Mouse (Mus musculus): ENCODE data around the gene Gp1bb. TPM values are rescaled to one million over a fixed set of nuclear protein-coding genes. Genes with fewer than 3 reads are reported as not detected.

Gene Gp1bb
- polyA plus RNA-seq, 1 experiment from 2014 or later, result 12.7 TPM

DNA sequence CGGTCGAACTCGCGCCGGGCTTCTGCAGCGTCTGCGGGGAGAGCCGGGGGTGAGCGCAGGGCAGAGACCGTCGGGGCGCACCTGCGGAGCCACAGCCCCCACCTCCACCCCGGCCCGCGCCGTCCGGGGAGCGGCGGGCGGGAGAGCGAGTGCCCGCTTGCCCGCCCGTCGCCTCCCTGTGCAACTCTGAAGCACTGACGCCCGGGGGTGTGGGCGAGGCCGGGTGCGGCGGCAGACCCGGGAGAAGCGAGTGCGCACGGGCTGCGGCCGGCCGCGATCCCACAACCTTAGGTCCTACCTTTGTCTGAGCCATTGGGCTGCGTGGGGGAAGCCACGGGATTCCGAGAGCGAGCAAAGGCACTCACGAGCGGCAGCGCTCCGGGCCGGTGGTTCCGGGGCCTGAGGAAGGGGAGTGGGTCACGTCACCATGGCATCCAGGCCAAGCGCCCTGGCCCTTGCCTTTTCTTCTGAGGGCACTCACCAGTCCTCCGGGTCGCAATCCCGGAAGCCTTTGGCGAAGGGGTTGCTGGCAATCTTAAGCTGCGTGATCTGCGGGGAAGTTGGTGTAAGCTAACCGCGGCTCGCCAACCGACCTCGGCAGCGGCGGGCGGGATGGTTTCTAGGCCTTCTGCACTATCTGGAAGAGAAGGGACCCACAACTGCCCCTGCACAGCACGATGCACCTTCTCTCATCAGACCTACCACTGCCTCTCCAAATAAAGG, 39.6 kb downstream of the Gp1bb start:
- peak overlapping the region; percentile 31 for H3K4me3 ChIP-seq
- peaks cover 96% of the 10 kb centered on the region for H3K27me3 ChIP-seq (replicated peaks)
- H3K4me2 ChIP-seq (replicated peaks), result peak overlapping the region; percentile 59
- 0 out of 2 replicates have a peak overlapping the region, but pooled peaks have one; percentile 38 for H3K9ac ChIP-seq
- H3K9me3 ChIP-seq, result no peaks in the 10 kb centered on the region
- WGBS, result under 1% methylated on average over 67 of the region's 67 CpGs
- H3K36me3 ChIP-seq, result no peaks in the 10 kb centered on the region
- ATAC-seq (ENCODE audit: low FRiP score, low read depth), result 0 out of 2 replicates have a peak, but pooled peaks have one; percentile 15
- H3K4me1 ChIP-seq, result peaks cover 25% of the 10 kb centered on the region
- no peak overlapping the region for H3K27ac ChIP-seq

DNA sequence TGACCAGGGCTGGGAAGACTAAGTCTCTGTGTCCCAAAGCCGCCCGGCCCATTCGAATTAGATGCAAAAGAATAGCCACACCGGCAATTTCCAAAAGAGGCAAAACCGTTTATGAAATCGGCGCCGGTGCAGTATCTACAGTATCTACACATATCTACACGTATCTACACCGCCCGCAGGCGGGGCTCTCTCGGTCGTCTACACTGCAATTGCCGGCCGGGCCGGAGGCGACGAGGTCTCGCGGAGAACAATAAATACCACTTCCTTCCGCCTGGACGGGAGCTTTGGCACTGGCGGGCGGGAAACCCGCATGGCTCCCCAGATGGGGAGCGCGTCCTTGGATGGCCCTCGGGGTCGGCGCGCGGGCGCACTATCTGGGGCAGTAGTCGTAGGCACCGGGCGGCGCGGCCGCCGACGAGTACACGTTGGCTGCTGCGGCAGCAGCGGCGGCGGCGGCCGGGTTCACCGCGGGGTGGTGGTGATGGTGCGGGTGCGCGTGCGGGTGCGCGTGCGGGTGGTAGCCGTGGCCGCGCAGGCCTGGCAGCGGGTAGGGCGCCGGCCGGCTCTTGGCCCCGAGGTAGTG, 40.5 kb downstream of the Gp1bb start:
- no peak for ATAC-seq (ENCODE audit: low FRiP score, low read depth)
- H3K27ac ChIP-seq, result no peak overlapping the region
- H3K4me3 ChIP-seq, result peak overlapping the region; percentile 31
- H3K4me2 ChIP-seq (replicated peaks), result peak overlapping the region; percentile 59
- 0 out of 2 replicates have a peak overlapping the region, but pooled peaks have one; percentile 38 for H3K9ac ChIP-seq
- under 1% methylated on average over 66 of the region's 66 CpGs for WGBS
- peaks cover 92% of the 10 kb centered on the region for H3K27me3 ChIP-seq (replicated peaks)
- H3K4me1 ChIP-seq, result peaks cover 23% of the 10 kb centered on the region
- no peaks in the 10 kb centered on the region for H3K9me3 ChIP-seq
- no peaks in the 10 kb centered on the region for H3K36me3 ChIP-seq

- H3K4me2 ChIP-seq (replicated peaks), result peak overlapping the region; percentile 59
- H3K36me3 ChIP-seq, result no peaks in the 10 kb centered on the region
Observed at GRCm38 (mm10) chr16:18581050-18581622, 41.1 kb downstream of the Gp1bb start.

DNA sequence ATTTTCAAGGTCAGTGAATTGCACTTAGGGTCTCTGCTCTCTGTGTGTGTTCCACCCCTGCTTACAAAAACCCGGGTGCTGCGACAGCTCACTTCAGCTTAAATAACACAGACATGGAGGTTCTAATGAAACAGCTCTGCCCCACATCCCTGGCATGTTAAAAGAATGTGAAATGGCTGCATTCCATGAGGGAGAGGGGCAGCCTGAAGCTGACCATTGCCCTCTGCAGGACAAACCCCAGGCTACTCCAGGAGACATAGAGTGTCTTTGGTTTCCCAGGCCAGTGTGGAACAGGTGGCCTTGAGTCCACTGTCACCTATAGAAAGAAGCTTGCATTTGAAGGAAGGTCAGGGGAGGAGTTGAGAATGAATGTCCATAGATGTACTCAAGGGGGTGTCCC, 41.8 kb downstream of the Gp1bb start:
- peaks cover 80% of the 10 kb centered on the region for H3K27me3 ChIP-seq (replicated peaks)
- no peak for ATAC-seq (ENCODE audit: low FRiP score, low read depth)
- H3K4me3 ChIP-seq, result no peak overlapping the region
- H3K36me3 ChIP-seq, result no peaks in the 10 kb centered on the region
- H3K27ac ChIP-seq, result no peak overlapping the region
- H3K9ac ChIP-seq, result no peak overlapping the region
- H3K4me1 ChIP-seq, result peaks cover 17% of the 10 kb centered on the region
- 25% methylated on average over 2 of the region's 2 CpGs for WGBS
- H3K4me2 ChIP-seq (replicated peaks), result no peak overlapping the region
- no peaks in the 10 kb centered on the region for H3K9me3 ChIP-seq

More at GRCm38 (mm10) chr16:18581050-18581622, 41.1 kb downstream of the Gp1bb start:
- no peak overlapping the region for H3K27ac ChIP-seq
- peaks cover 88% of the 10 kb centered on the region for H3K27me3 ChIP-seq (replicated peaks)
- no peaks in the 10 kb centered on the region for H3K9me3 ChIP-seq
- WGBS, result 1% methylated on average over 21 of the region's 21 CpGs
- no peak overlapping the region for H3K9ac ChIP-seq
- 0 out of 2 replicates have a peak overlapping the region, but pooled peaks have one; percentile 31 for H3K4me3 ChIP-seq
- peaks cover 17% of the 10 kb centered on the region for H3K4me1 ChIP-seq
- ATAC-seq (ENCODE audit: low FRiP score, low read depth), result no peak

DNA sequence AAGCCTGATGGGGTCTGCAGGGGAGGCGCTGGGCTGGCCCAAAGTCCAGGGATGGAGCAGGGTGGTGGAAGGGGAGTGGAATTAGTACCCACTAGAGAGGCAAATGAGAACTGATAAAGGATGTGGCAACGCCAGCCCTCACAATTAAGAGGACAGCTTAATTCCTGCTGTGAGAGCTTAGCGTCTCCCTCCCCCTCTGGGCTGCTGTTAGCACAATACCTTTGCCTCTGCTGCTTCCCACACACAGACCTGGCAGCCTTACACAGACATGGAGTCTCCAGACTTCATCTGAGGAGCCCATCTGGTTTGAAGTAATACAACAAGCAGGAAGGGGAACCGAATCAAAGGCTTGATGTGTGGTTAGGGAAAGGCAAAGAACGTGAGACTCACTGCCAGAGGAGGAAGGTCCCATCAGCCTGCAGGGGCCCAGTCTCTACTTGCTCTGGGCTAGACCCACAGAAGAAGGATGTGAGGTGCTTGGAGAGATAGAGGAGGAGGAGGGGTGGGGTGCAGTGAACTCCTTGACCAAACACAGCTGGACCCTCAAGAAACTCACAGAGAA, 44.5 kb downstream of the Gp1bb start:
- H3K4me3 ChIP-seq, result no peak overlapping the region
- ATAC-seq (ENCODE audit: low FRiP score, low read depth), result no peak
- no peak overlapping the region for H3K4me2 ChIP-seq (replicated peaks)
- WGBS, result 14% methylated on average over 5 of the region's 5 CpGs
- no peaks in the 10 kb centered on the region for H3K9me3 ChIP-seq
- H3K4me1 ChIP-seq, result peaks cover 16% of the 10 kb centered on the region
- H3K9ac ChIP-seq, result no peak overlapping the region
- no peak overlapping the region for H3K27ac ChIP-seq
- H3K36me3 ChIP-seq, result no peaks in the 10 kb centered on the region
- peaks cover 53% of the 10 kb centered on the region for H3K27me3 ChIP-seq (replicated peaks)

- H3K27me3 ChIP-seq (replicated peaks), result peaks cover 47% of the 10 kb centered on the region
Observed at GRCm38 (mm10) chr16:18577071-18577470, 45.1 kb downstream of the Gp1bb start.

DNA sequence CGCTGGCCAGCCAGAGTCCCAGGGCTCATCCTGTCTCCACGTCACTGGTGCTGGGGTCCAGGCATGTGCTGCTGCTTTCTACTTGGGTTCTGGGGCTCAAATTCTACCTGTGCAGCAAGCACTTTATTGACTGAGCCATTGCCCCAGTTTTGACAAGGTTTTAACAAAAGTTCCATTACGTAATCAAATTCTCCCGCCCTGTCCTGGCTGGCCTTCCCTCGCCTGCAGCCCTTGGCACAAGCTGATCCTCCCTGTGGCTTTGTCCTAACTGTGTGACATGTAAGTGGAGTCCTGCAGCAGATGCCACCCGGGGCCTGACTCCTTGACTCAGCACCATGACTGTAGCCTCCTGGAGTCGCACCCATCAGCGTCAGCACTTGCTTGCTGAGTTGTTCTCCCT, 48.0 kb downstream of the Gp1bb start:
- Histone ChIP-seq H3K4me3 (no peak overlapping the region), H3K4me1 (no peaks in the 10 kb centered on the region)

More at GRCm38 (mm10) chr16:18577071-18577470, 45.1 kb downstream of the Gp1bb start:
- no peaks in the 10 kb centered on the region for H3K9me3 ChIP-seq
- ATAC-seq (ENCODE audit: low FRiP score, low read depth), result no peak
- H3K4me3 ChIP-seq, result no peak overlapping the region
- no peak overlapping the region for H3K9ac ChIP-seq
- WGBS, result 48% methylated on average over 3 of the region's 3 CpGs
- H3K4me1 ChIP-seq, result peaks cover 10% of the 10 kb centered on the region
- no peaks in the 10 kb centered on the region for H3K36me3 ChIP-seq
- no peak overlapping the region for H3K4me2 ChIP-seq (replicated peaks)
- no peak overlapping the region for H3K27ac ChIP-seq

More for the DNA sequence above, 48.0 kb downstream of the Gp1bb start:
- no peak overlapping the region for H3K27ac ChIP-seq
- no peak overlapping the region for H3K9ac ChIP-seq
- ATAC-seq (ENCODE audit: low FRiP score, low read depth), result no peak
- no peak overlapping the region for H3K4me2 ChIP-seq (replicated peaks)
- no peaks in the 10 kb centered on the region for H3K9me3 ChIP-seq
- WGBS, result 78% methylated on average over 8 of the region's 8 CpGs
- peaks cover 18% of the 10 kb centered on the region for H3K27me3 ChIP-seq (replicated peaks)
- H3K36me3 ChIP-seq, result no peaks in the 10 kb centered on the region

Other genes with a start within 250 kb of the Gp1bb start
- gene Txnrd2, start 196.0 kb downstream of the Gp1bb start, polyA plus RNA-seq (2016; fragmentation: Nextera tagmentation; extraction: Ambion mirVana), result 20.5 and 24.8 TPM in 2 replicates
- 68.6 and 70.9 TPM in 2 replicates for gene Comt, start 195.6 kb downstream of the Gp1bb start, polyA plus RNA-seq (2016; fragmentation: Nextera tagmentation; extraction: Ambion mirVana)
- 11.2 and 12.9 TPM in 2 replicates for gene Gnb1l, start 123.7 kb downstream of the Gp1bb start, polyA plus RNA-seq (2016; fragmentation: Nextera tagmentation; extraction: Ambion mirVana)
- 1.7 and 2.2 TPM in 2 replicates for gene Rtl10, start 123.5 kb downstream of the Gp1bb start, polyA plus RNA-seq (2016; fragmentation: Nextera tagmentation; extraction: Ambion mirVana)
- gene Tbx1, start 31.7 kb downstream of the Gp1bb start, polyA plus RNA-seq (2016; fragmentation: Nextera tagmentation; extraction: Ambion mirVana), result 5.5 and 7.2 TPM in 2 replicates
- gene Gm49601, start 4.0 kb upstream of the Gp1bb start, polyA plus RNA-seq (2016; fragmentation: Nextera tagmentation; extraction: Ambion mirVana), result 11.8 and 12.1 TPM in 2 replicates
- gene Sept5, start 7.6 kb upstream of the Gp1bb start, polyA plus RNA-seq (2016; fragmentation: Nextera tagmentation; extraction: Ambion mirVana), result 117 and 125 TPM in 2 replicates
- gene Cldn5, start 154.4 kb upstream of the Gp1bb start, polyA plus RNA-seq (2016; fragmentation: Nextera tagmentation; extraction: Ambion mirVana), result 54.4 and 57.5 TPM in 2 replicates
- gene Ufd1, start 189.4 kb upstream of the Gp1bb start, polyA plus RNA-seq (2016; fragmentation: Nextera tagmentation; extraction: Ambion mirVana), result 107 and 111 TPM in 2 replicates
- gene Cdc45, start 189.6 kb upstream of the Gp1bb start, polyA plus RNA-seq (2016; fragmentation: Nextera tagmentation; extraction: Ambion mirVana), result 29.8 and 31.4 TPM in 2 replicates
- gene 2510002D24Rik, start 214.2 kb upstream of the Gp1bb start, polyA plus RNA-seq (2016; fragmentation: Nextera tagmentation; extraction: Ambion mirVana), result 25.5 and 27.0 TPM in 2 replicates
- 0.23 TPM in 1 of 2 replicates, not detected in the other for gene Gm28539, start 214.2 kb upstream of the Gp1bb start, polyA plus RNA-seq (2016; fragmentation: Nextera tagmentation; extraction: Ambion mirVana)

Data from neural tube, embryonic 12.5 days (tissue).